ENCODE assay signal across 33 mouse cellular contexts in the genomic region with DNA sequence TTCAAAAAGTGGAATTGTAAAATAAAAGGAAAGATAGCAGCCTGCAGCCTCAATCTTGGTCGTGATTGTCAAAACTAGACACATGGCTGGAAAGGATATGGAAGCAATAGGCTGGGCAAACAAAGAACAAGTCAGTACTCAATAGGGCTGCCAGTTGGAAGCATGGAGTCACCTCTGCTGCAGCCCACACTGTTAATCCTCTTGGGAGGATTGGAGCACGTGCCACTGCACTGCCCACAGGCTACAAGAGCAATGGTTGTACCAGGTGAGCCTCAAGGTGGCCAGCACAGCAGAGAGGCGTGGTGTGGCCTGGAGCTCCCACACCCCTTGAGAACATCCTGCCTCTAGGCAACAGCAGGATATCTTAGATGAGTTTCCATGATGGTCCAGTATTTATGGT. TPM values are rescaled to one million over a fixed set of nuclear protein-coding genes. Genes with fewer than 3 reads are reported as not detected.
"Had no signal": no experiment of that assay in that cellular context is flagged by ENCODE, and none has a peak within 500 bp of the region (broad histone marks: within the 10 kb centered on the region; RNA-seq: fewer than 3 reads in every experiment).

No protein-coding gene starts in this region.

- H3K4me3 ChIP-seq: left cerebral cortex, adult 2 months; limb, embryonic 10.5 days; limb, embryonic 12.5 days; limb, embryonic 13.5 days; limb, embryonic 15.5 days; liver, embryonic 12.5 days; liver, embryonic 13.5 days; liver, embryonic 15.5 days; lung, embryonic 15.5 days; midbrain, embryonic 13.5 days; myocyte; neural tube, embryonic 12.5 days; neural tube, embryonic 13.5 days had no signal

- H3K36me3 ChIP-seq: limb, embryonic 10.5 days; limb, embryonic 12.5 days; limb, embryonic 13.5 days; limb, embryonic 15.5 days; liver, embryonic 12.5 days; liver, embryonic 13.5 days; liver, embryonic 15.5 days; lung, embryonic 15.5 days; midbrain, embryonic 13.5 days; neural tube, embryonic 12.5 days; neural tube, embryonic 13.5 days had no signal

- H3K4me1 ChIP-seq: limb, embryonic 10.5 days; limb, embryonic 12.5 days; limb, embryonic 13.5 days; limb, embryonic 15.5 days; liver, embryonic 12.5 days; liver, embryonic 13.5 days; liver, embryonic 15.5 days; lung, embryonic 15.5 days; midbrain, embryonic 13.5 days; neural tube, embryonic 12.5 days; neural tube, embryonic 13.5 days had no signal

- H3K27me3 ChIP-seq: limb, embryonic 12.5 days; limb, embryonic 13.5 days; limb, embryonic 15.5 days; liver, embryonic 12.5 days; liver, embryonic 13.5 days; liver, embryonic 15.5 days; lung, embryonic 15.5 days; midbrain, embryonic 13.5 days; neural tube, embryonic 12.5 days; neural tube, embryonic 13.5 days had no signal

- ATAC-seq: liver, embryonic 12.5 days; liver, postnatal 0 days; lung, postnatal 0 days; midbrain, embryonic 13.5 days; midbrain, embryonic 16.5 days had no signal

- H3K9me3 ChIP-seq: limb, embryonic 10.5 days; limb, embryonic 12.5 days; limb, embryonic 13.5 days; limb, embryonic 15.5 days; liver, embryonic 12.5 days; liver, embryonic 13.5 days; liver, embryonic 15.5 days; lung, embryonic 15.5 days; midbrain, embryonic 13.5 days; neural tube, embryonic 12.5 days; neural tube, embryonic 13.5 days had no signal

- H3K27ac ChIP-seq: left cerebral cortex, adult 2 months; limb, embryonic 10.5 days; limb, embryonic 12.5 days; limb, embryonic 13.5 days; limb, embryonic 15.5 days; liver, embryonic 12.5 days; liver, embryonic 13.5 days; liver, embryonic 14.5 days; liver, embryonic 15.5 days; lung, embryonic 15.5 days; macrophage; midbrain, embryonic 13.5 days; neural tube, embryonic 12.5 days; neural tube, embryonic 13.5 days had no signal

- H3K9ac ChIP-seq: limb, embryonic 12.5 days; limb, embryonic 13.5 days; limb, embryonic 15.5 days; liver, embryonic 12.5 days; liver, embryonic 13.5 days; liver, embryonic 14.5 days; liver, embryonic 15.5 days; liver, postnatal 0 days; lung, embryonic 14.5 days; lung, embryonic 15.5 days; midbrain, embryonic 13.5 days; neural tube, embryonic 12.5 days; neural tube, embryonic 13.5 days had no signal

- H3K4me2 ChIP-seq: limb, embryonic 12.5 days; limb, embryonic 13.5 days; limb, embryonic 15.5 days; liver, embryonic 11.5 days; liver, embryonic 12.5 days; liver, embryonic 13.5 days; liver, embryonic 15.5 days; lung, embryonic 14.5 days; lung, embryonic 15.5 days; midbrain, embryonic 13.5 days; neural tube, embryonic 12.5 days; neural tube, embryonic 13.5 days had no signal

- DNase-seq: left cerebral cortex, postnatal 4 days; liver; liver, embryonic 13.5 days; liver, postnatal 0 days; lung, adult 18-20 months; lung, adult 2 months; lung, embryonic 14.5 days; lung, postnatal 10 days; lung, postnatal 14 days; lung, postnatal 36 days; lung, postnatal 4 days; midbrain, embryonic 14.5 days had no signal

RNA-seq across cellular contexts. Expression of gene Grik2, which starts 55.7 kb away (rescaled TPM):
- total RNA-seq: liver, adult 2 months; megakaryocyte progenitor cell, adult 5-6 weeks; megakaryocyte-erythroid progenitor cell, adult 5-6 weeks; monocyte, adult 5-6 weeks had no signal
- polyA plus RNA-seq: liver, adult 2 months; liver, postnatal 0 days; macrophage had no signal
